Mouse (Mus musculus): ENCODE measurements around the gene Phf3. TPM values are rescaled to one million over a fixed set of nuclear protein-coding genes. Genes with fewer than 3 reads are reported as not detected.
A peak's percentile ranks its signal among the peaks of the same experiment; 100 is the strongest.
"Not testable (repeated sequence)": the region's sequence is repeated elsewhere in the genome, so short reads cannot be mapped to it uniquely, and the experiment has no call there.

The Phf3 gene
- polyA plus RNA-seq (2015; fragmentation: Nextera tagmentation; extraction: Ambion mirVana): 28.6 and 33.8 TPM in 2 replicates

DNA sequence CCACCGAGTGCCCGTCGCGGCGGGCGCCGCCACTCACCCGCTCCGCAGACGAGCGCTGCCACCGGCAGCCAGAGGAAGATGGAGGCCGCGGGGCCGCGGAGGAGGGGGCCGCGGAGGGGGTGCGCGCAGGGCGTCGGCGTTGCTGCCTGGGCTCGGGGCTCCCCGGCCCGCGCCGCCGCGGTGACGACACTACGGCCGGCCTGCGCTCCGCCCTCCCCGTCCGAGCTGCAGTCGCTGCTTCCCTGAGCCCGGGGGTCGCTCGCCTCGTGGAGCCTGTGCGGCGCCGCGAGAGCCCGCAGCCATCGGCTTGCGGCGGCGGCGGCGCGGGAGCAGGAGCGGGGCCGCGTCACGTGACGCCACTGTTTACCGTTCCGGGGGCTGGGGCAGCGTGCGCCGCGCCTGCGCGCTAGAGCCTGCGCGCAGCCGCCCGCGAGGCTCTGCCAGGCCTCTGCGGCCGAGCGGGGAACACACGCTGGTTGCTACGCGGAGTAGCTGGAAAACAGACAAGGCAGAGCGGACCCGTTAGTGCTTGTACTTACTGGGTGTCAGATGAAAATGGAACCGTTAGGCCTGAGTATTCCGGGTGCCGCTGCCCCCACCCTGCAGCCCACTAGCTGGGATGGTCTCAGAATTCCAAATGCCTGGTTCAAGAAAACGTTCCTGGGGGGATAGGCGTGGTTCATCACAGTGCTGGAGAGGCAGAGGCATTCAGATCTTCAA, at the start of gene Phf3:
Gene Phf3, minus strand, starts transcription at position 381 of the 720 bp plus-strand sequence.
- WGBS: under 1% methylated on average over 73 of the region's 85 CpGs

DNA sequence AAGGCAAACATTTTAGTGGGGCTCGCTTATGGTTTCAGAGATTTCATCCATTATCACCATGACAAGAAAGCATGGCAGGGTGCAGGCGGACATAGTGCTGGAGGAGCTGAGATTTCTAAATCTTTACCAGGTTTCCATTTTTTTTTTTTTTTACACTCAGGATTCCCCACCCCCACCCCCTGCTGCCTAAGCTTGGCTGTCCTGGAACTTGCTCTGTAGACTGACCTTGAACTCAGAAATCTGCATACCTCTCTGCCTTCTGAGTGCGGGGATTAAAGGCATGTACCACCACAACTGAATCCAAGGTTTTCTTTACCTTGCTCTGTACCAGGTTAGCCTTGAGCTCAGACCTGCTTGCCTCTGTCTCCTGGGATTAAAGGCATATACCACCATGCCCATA, 48.5 kb upstream of the Phf3 start:
- H3K9me3 ChIP-seq: no peaks in the 10 kb centered on the region
- H3K27ac ChIP-seq: no peak overlapping the region
- ATAC-seq (ENCODE audit: insufficient number of reproducible peaks, low FRiP score, low TSS enrichment, low read depth): no peak
- no peaks in the 10 kb centered on the region for H3K27me3 ChIP-seq
- no peak overlapping the region for H3K4me2 ChIP-seq
- no peak overlapping the region for H3K4me3 ChIP-seq
- H3K9ac ChIP-seq: no peak overlapping the region
- WGBS: 91% methylated on average over 3 of the region's 3 CpGs
- no peaks in the 10 kb centered on the region for H3K4me1 ChIP-seq
- H3K36me3 ChIP-seq: no peaks in the 10 kb centered on the region

More for the DNA sequence above, at the start of gene Phf3:
- Histone ChIP-seq H3K4me1 (peaks cover 4% of the 10 kb centered on the region), H3K9ac (peak within 1 kb of the TSS; percentile 86), H3K27me3 (no peaks in the 10 kb centered on the region), H3K4me3 (peak within 1 kb of the TSS; percentile 89), H3K27ac (peak within 1 kb of the TSS; percentile 98), H3K36me3 (no peaks in the 10 kb centered on the region), H3K9me3 (no peaks in the 10 kb centered on the region), H3K4me2 (peak within 1 kb of the TSS; percentile 59)
- ATAC-seq (ENCODE audit: insufficient number of reproducible peaks, low FRiP score, low TSS enrichment, low read depth): peak; percentile 91

DNA sequence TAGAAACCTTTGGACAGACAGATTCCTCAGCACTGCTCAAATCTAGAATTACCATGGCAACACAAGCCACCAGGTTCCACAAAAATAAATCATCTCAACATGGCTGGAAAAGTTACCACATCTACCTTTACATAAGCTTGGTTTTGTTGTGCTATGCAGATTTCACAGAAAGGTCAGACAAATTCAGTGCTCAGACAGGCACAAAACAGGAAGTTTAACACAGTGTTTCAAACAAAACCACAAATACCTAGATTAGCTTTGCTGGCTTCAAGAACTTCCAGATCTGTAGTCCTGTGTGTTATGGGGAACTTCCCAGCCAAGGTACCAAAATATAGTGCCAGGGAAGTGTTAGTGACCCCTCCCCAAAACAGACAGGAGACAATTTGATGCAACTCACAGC, 47.5 kb upstream of the Phf3 start:
- Histone ChIP-seq H3K27ac (no peak overlapping the region), H3K36me3 (no peaks in the 10 kb centered on the region), H3K9me3 (no peaks in the 10 kb centered on the region), H3K4me2 (no peak overlapping the region), H3K4me1 (no peaks in the 10 kb centered on the region), H3K4me3 (no peak overlapping the region), H3K27me3 (no peaks in the 10 kb centered on the region), H3K9ac (no peak overlapping the region)
- no peak for ATAC-seq (ENCODE audit: insufficient number of reproducible peaks, low FRiP score, low TSS enrichment, low read depth)

- Histone ChIP-seq H3K36me3 (no peaks in the 10 kb centered on the region), H3K9me3 (no peaks in the 10 kb centered on the region), H3K27ac (no peak overlapping the region), H3K4me1 (no peaks in the 10 kb centered on the region), H3K27me3 (no peaks in the 10 kb centered on the region), H3K4me3 (no peak overlapping the region), H3K9ac (no peak overlapping the region), H3K4me2 (no peak overlapping the region)
- ATAC-seq (ENCODE audit: insufficient number of reproducible peaks, low FRiP score, low TSS enrichment, low read depth): no peak
- WGBS: 93% methylated on average over 1 of the region's 1 CpGs
Measured at GRCm38 (mm10) chr1:30920620-30921177, 47.0 kb upstream of the Phf3 start.

DNA sequence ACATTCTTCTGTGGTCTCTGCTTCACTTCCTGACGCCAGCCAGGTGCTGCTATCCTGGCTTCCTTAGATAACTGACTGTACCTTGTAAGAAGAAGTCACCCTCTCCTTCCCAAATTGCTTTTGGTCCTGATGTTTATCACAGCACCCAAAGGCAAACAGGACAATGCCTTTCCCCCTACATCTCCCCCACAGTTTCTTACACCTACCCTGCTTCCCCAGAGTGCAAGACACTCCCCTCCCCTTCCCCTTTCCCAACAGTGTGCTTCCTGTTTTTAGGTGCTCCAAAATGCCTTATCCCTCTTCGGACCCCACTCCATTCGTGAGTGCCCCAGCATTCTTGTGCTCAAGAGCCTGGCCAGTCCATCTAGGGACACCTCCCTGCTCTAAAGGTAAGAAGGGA, 36.5 kb upstream of the Phf3 start:
- Histone ChIP-seq H3K9me3 (no peaks in the 10 kb centered on the region), H3K4me1 (no peaks in the 10 kb centered on the region), H3K27ac (no peak overlapping the region), H3K36me3 (no peaks in the 10 kb centered on the region), H3K27me3 (no peaks in the 10 kb centered on the region), H3K4me2 (no peak overlapping the region), H3K9ac (no peak overlapping the region), H3K4me3 (no peak overlapping the region)
- WGBS: 57% methylated on average over 3 of the region's 3 CpGs
- ATAC-seq (ENCODE audit: insufficient number of reproducible peaks, low FRiP score, low TSS enrichment, low read depth): no peak

GRCm38 (mm10) chr1:30908797-30909196, 35.1 kb upstream of the Phf3 start:
- Histone ChIP-seq H3K27me3 (no peaks in the 10 kb centered on the region), H3K9me3 (no peaks in the 10 kb centered on the region), H3K4me1 (no peaks in the 10 kb centered on the region), H3K4me3 (no peak overlapping the region), H3K4me2 (no peak overlapping the region), H3K27ac (no peak overlapping the region), H3K9ac (no peak overlapping the region), H3K36me3 (no peaks in the 10 kb centered on the region)
- no peak for ATAC-seq (ENCODE audit: insufficient number of reproducible peaks, low FRiP score, low TSS enrichment, low read depth)
- 63% methylated on average over 4 of the region's 4 CpGs for WGBS

DNA sequence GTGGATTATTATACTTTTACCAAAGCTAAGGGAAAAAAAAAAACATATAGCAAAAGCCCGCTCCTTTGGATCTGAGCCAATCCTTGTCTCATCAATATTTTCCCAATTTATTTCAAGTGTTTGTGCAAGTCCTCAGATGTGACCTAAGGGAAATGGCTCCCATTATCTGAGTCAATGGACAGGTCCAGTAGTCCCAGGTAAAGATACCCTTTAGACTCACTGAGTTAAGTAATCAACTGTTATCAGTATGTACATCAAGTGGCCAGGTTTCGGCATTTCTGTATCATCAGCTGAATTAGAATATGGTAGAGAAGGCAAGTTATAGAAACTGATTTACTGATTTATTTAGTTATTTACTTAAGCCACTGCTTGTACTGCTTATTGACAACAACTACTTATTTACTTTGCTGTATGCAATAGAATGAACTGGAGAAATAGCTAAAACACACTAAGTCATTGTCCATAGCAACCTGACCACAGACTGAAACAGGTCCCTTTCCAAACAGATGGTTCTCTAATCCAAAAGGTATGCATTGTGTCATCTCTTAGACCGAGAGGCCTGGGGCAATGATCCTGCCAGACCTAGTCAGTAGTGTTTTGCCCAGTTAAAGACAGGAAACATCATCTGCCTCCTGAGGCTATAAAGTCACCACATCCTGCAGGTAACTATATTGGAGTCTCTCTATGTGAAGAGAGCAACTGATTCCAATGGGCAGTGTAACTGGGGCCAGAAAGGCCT, 29.9 kb upstream of the Phf3 start:
- Histone ChIP-seq H3K9ac (no peak overlapping the region), H3K9me3 (no peaks in the 10 kb centered on the region), H3K36me3 (no peaks in the 10 kb centered on the region), H3K4me3 (no peak overlapping the region), H3K27me3 (no peaks in the 10 kb centered on the region), H3K4me1 (no peaks in the 10 kb centered on the region), H3K4me2 (no peak overlapping the region), H3K27ac (no peak overlapping the region)
- 79% methylated on average over 3 of the region's 3 CpGs for WGBS
- no peak for ATAC-seq (ENCODE audit: insufficient number of reproducible peaks, low FRiP score, low TSS enrichment, low read depth)

GRCm38 (mm10) chr1:30898691-30899090, 25.0 kb upstream of the Phf3 start:
- no peaks in the 10 kb centered on the region for H3K36me3 ChIP-seq
- no peaks in the 10 kb centered on the region for H3K4me1 ChIP-seq
- 76% methylated on average over 2 of the region's 2 CpGs for WGBS
- no peak for ATAC-seq (ENCODE audit: insufficient number of reproducible peaks, low FRiP score, low TSS enrichment, low read depth)
- H3K9me3 ChIP-seq: no peaks in the 10 kb centered on the region
- H3K9ac ChIP-seq: no peak overlapping the region
- H3K4me2 ChIP-seq: no peak overlapping the region
- H3K27ac ChIP-seq: no peak overlapping the region
- H3K4me3 ChIP-seq: no peak overlapping the region
- no peaks in the 10 kb centered on the region for H3K27me3 ChIP-seq

GRCm38 (mm10) chr1:30895366-30895765, 21.6 kb upstream of the Phf3 start:
- not testable (repeated sequence) for H3K4me2 ChIP-seq; H3K4me3 ChIP-seq; ATAC-seq (ENCODE audit: insufficient number of reproducible peaks, low FRiP score, low TSS enrichment, low read depth); H3K27me3 ChIP-seq; H3K4me1 ChIP-seq; H3K9ac ChIP-seq; H3K36me3 ChIP-seq; H3K9me3 ChIP-seq; H3K27ac ChIP-seq

- H3K27ac ChIP-seq; H3K36me3 ChIP-seq; H3K4me1 ChIP-seq; H3K9me3 ChIP-seq; H3K4me2 ChIP-seq; H3K9ac ChIP-seq; ATAC-seq (ENCODE audit: insufficient number of reproducible peaks, low FRiP score, low TSS enrichment, low read depth); H3K4me3 ChIP-seq; H3K27me3 ChIP-seq: not testable (repeated sequence)
- WGBS: 91% methylated on average over 1 of the region's 1 CpGs
Measured at GRCm38 (mm10) chr1:30883806-30884205, 10.1 kb upstream of the Phf3 start.

DNA sequence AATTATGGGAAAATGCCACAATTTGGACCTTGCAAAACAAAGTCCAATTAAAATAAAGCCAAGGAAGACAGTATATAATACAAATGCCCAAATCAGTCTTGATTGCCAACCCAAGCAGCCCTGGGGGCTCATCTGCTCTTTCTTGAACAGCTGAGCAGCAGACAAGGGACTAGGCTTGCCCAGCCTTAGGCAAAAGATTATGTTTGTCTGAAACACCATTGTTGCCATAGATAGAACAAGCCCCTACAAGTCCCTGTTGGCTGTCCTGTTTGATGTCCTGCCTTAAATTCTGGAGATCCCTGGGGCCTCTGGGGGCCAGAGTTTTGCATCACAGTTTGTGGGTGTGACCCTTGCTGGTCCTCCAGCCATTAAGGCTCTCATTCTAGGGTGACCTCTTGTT, 2.0 kb upstream of the Phf3 start:
- ATAC-seq (ENCODE audit: insufficient number of reproducible peaks, low FRiP score, low TSS enrichment, low read depth): no peak
- H3K9ac ChIP-seq: no peak overlapping the region
- peaks cover 4% of the 10 kb centered on the region for H3K4me1 ChIP-seq
- H3K27me3 ChIP-seq: no peaks in the 10 kb centered on the region
- H3K27ac ChIP-seq: no peak overlapping the region
- H3K36me3 ChIP-seq: no peaks in the 10 kb centered on the region
- H3K9me3 ChIP-seq: no peaks in the 10 kb centered on the region
- no peak overlapping the region for H3K4me3 ChIP-seq
- no peak overlapping the region for H3K4me2 ChIP-seq

Measured in limb, embryonic 15.5 days (tissue).